In genomic region chr15:98871916-98872888, GRCm38 (mm10) we compare ENCODE assay signal across 8 mouse cellular contexts. TPM values are rescaled to one million over a fixed set of nuclear protein-coding genes. Genes with fewer than 3 reads are reported as not detected.
A peak's percentile ranks its signal among the peaks of the same experiment; 100 is the strongest.
DNase-seq lines count a peak whose midpoint lies in the region; ATAC-seq and TF ChIP-seq lines count a peak whose summit lies in the region.

No protein-coding gene starts in this region.

- peak overlapping the region; percentile 98 to 99 for H3K4me3 ChIP-seq in ES-E14 (ENCODE audit: insufficient read depth in 1 of 2, low read depth in 1 of 2, low read length in 2 of 2, poor library complexity in 1 of 2, severe bottlenecking in 1 of 2)
- H3K4me3 ChIP-seq in forebrain, embryonic 15.5 days: peak overlapping the region; percentile 91
- H3K4me3 ChIP-seq in lung, embryonic 15.5 days: peak overlapping the region; percentile 70

- no peaks in the 10 kb centered on the region for H3K9me3 ChIP-seq in ES-E14 (ENCODE audit: control insufficient read depth, insufficient read depth, low read depth, low read length)
- no peaks in the 10 kb centered on the region for H3K9me3 ChIP-seq in forebrain, embryonic 15.5 days
- no peaks in the 10 kb centered on the region for H3K9me3 ChIP-seq in lung, embryonic 15.5 days

- DNase-seq in ES-E14 (ENCODE audit: low read depth, low spot score): peak; percentile 91
- DNase-seq in cerebellum, adult 11-12 months: peak; percentile 93
- DNase-seq in heart, postnatal 25 days (ENCODE audit: low spot score): peak; percentile 87
- peak; percentile 88 to 93 for DNase-seq in layer of hippocampus, adult 8-10 months (ENCODE audit: low spot score in 2 of 2)
- DNase-seq in ovary, adult 18-20 months (ENCODE audit: low spot score): peak; percentile 85
- DNase-seq in thymus, postnatal 0 days (ENCODE audit: low spot score): peak; percentile 95

- H3K36me3 ChIP-seq in ES-E14 (ENCODE audit: control insufficient read depth, insufficient read depth, low read length, poor library complexity, severe bottlenecking): peaks cover 3% of the 10 kb centered on the region; the same call in 1 of the 2 replicates
- H3K36me3 ChIP-seq in forebrain, embryonic 15.5 days: no peaks in the 10 kb centered on the region
- no peaks in the 10 kb centered on the region for H3K36me3 ChIP-seq in lung, embryonic 15.5 days

- under 1% methylated on average over 51 of the region's 51 CpGs for WGBS in forebrain, embryonic 15.5 days
- WGBS in lung, embryonic 15.5 days: under 1% methylated on average over 51 of the region's 51 CpGs

- no peaks in the 10 kb centered on the region for H3K27me3 ChIP-seq in forebrain, embryonic 15.5 days
- no peaks in the 10 kb centered on the region for H3K27me3 ChIP-seq in lung, embryonic 15.5 days

- H3K4me1 ChIP-seq in ES-E14 (ENCODE audit: control insufficient read depth in 2 of 2, insufficient read depth in 2 of 2, low read length in 2 of 2, poor library complexity in 1 of 2): peaks cover 5 to 20% of the 10 kb centered on the region in 2 experiments; a peak in 2 of 4 replicates
- peaks cover 36% of the 10 kb centered on the region for H3K4me1 ChIP-seq in forebrain, embryonic 15.5 days
- H3K4me1 ChIP-seq in lung, embryonic 15.5 days: peaks cover 37% of the 10 kb centered on the region

- peak overlapping the region; percentile 85 for H3K4me2 ChIP-seq in forebrain, embryonic 15.5 days (replicated peaks)
- peak overlapping the region; percentile 95 for H3K4me2 ChIP-seq in lung, embryonic 15.5 days

- intact Hi-C loops in heart, postnatal 25 days (cut with DNase I): no loop called here

- peak overlapping the region; percentile 95 for H3K27ac ChIP-seq in ES-E14 (ENCODE audit: insufficient read depth, low read depth, low read length, poor library complexity, severe bottlenecking)
- peak overlapping the region; percentile 99 for H3K27ac ChIP-seq in forebrain, embryonic 15.5 days (replicated peaks)
- H3K27ac ChIP-seq in lung, embryonic 15.5 days: peak overlapping the region; percentile 98

- ATAC-seq in forebrain, embryonic 15.5 days (replicated peaks): peak; percentile 86
- ATAC-seq in lung, embryonic 15.5 days (ENCODE audit: borderline replicate concordance, extremely low read depth, low FRiP score, low TSS enrichment): peak; percentile 78

- peak overlapping the region; percentile 100 for H3K9ac ChIP-seq in ES-E14 (ENCODE audit: insufficient read depth, low read depth, low read length, poor library complexity, severe bottlenecking)
- peak overlapping the region; percentile 98 for H3K9ac ChIP-seq in forebrain, embryonic 15.5 days (replicated peaks)
- peak overlapping the region; percentile 91 for H3K9ac ChIP-seq in lung, embryonic 15.5 days

- in situ Hi-C loops in ES-E14 (cut with MboI; ENCODE audit: low sequenced_read_pairs in 2 of 2, unreplicated experiment in 2 of 2): no loop called here

TF ChIP-seq in ES-E14, 5 proteins besides CTCF, POLR2A, EP300 and RAD21:
- TF ChIP-seq CHD2 (IDR thresholded peaks at IDR 0.05; ENCODE audit: low read depth, low read length): peak; percentile 75
- peak; percentile 71; the same call in 1 of the 2 replicates for TF ChIP-seq HCFC1 (IDR thresholded peaks at IDR 0.05; ENCODE audit: borderline replicate concordance, insufficient read depth, low read length)
- peak; percentile 89; the same call in 1 of the 2 replicates for TF ChIP-seq MAFK (IDR thresholded peaks at IDR 0.05; ENCODE audit: insufficient read depth, low read depth, low read length)
- TF ChIP-seq ZC3H11A (IDR thresholded peaks at IDR 0.05; ENCODE audit: borderline replicate concordance, low read depth, low read length): no peak
- no peak for TF ChIP-seq ZNF384 (IDR thresholded peaks at IDR 0.05; ENCODE audit: low read depth, low read length)

RNA-seq across cellular contexts. Expression of gene Kmt2d, which starts 1.2 kb away (rescaled TPM):
- total RNA-seq in ES-E14 (2012; rRNA removed): 30.7 and 35.9 TPM in 2 replicates
- polyA plus RNA-seq in forebrain, embryonic 15.5 days (2015; fragmentation: Nextera tagmentation; extraction: Ambion mirVana): 13.9 and 14.3 TPM in 2 replicates
- total RNA-seq in heart, postnatal 25 days (2021): 10 to 100 TPM; 52.1 to 57.7 TPM
- total RNA-seq in layer of hippocampus, adult 8-10 months (2022): 10 to 100 TPM; 77.8 to 96.0 (median 89.6) TPM
- polyA plus RNA-seq in lung, embryonic 15.5 days (2015; fragmentation: Nextera tagmentation; extraction: Ambion mirVana): 11.1 and 12.5 TPM in 2 replicates
- polyA plus RNA-seq in thymus, postnatal 0 days (2015; fragmentation: Nextera tagmentation; extraction: Ambion mirVana): 9.4 and 15.6 TPM in 2 replicates

RNA-seq across cellular contexts. Expression of gene Rhebl1, which starts 22.1 kb away (rescaled TPM):
- 43.6 and 48.2 TPM in 2 replicates for total RNA-seq in ES-E14 (2012; rRNA removed)
- polyA plus RNA-seq in forebrain, embryonic 15.5 days (2015; fragmentation: Nextera tagmentation; extraction: Ambion mirVana): 42.7 and 46.4 TPM in 2 replicates
- total RNA-seq in heart, postnatal 25 days (2021): 1 to 10 TPM; 2.0 to 2.8 TPM
- total RNA-seq in layer of hippocampus, adult 8-10 months (2022): 10 to 100 TPM in 1 of 4 experiments, 1 to 10 TPM in 3; 4.9 to 10.4 (median 7.9) TPM
- 9.9 and 11.6 TPM in 2 replicates for polyA plus RNA-seq in lung, embryonic 15.5 days (2015; fragmentation: Nextera tagmentation; extraction: Ambion mirVana)
- 10.3 and 10.8 TPM in 2 replicates for polyA plus RNA-seq in thymus, postnatal 0 days (2015; fragmentation: Nextera tagmentation; extraction: Ambion mirVana)

RNA-seq across cellular contexts. Expression of gene Dhh, which starts 26.1 kb away (rescaled TPM):
- total RNA-seq in ES-E14 (2012; rRNA removed): 1.0 and 1.2 TPM in 2 replicates
- polyA plus RNA-seq in forebrain, embryonic 15.5 days (2015; fragmentation: Nextera tagmentation; extraction: Ambion mirVana): 0.52 and 0.68 TPM in 2 replicates
- 1 to 10 TPM; 1.8 TPM for total RNA-seq in heart, postnatal 25 days (2021)
- under 1 TPM in 3 of 4 experiments, not detected in 1; 0.18 to 0.34 (median 0.23) TPM for total RNA-seq in layer of hippocampus, adult 8-10 months (2022)
- 2.3 and 2.8 TPM in 2 replicates for polyA plus RNA-seq in lung, embryonic 15.5 days (2015; fragmentation: Nextera tagmentation; extraction: Ambion mirVana)
- 0.78 and 0.85 TPM in 2 replicates for polyA plus RNA-seq in thymus, postnatal 0 days (2015; fragmentation: Nextera tagmentation; extraction: Ambion mirVana)

RNA-seq across cellular contexts. Expression of gene Prkag1, which starts 40.9 kb away (rescaled TPM):
- total RNA-seq in ES-E14 (2012; rRNA removed): 36.6 and 54.7 TPM in 2 replicates
- 89.0 and 91.7 TPM in 2 replicates for polyA plus RNA-seq in forebrain, embryonic 15.5 days (2015; fragmentation: Nextera tagmentation; extraction: Ambion mirVana)
- total RNA-seq in heart, postnatal 25 days (2021): 100 to 1,000 TPM in 1 of 2 experiments, 10 to 100 TPM in 1; 90.5 to 103 TPM
- total RNA-seq in layer of hippocampus, adult 8-10 months (2022): 10 to 100 TPM; 49.0 to 55.2 (median 50.2) TPM
- 105 and 113 TPM in 2 replicates for polyA plus RNA-seq in lung, embryonic 15.5 days (2015; fragmentation: Nextera tagmentation; extraction: Ambion mirVana)
- polyA plus RNA-seq in thymus, postnatal 0 days (2015; fragmentation: Nextera tagmentation; extraction: Ambion mirVana): 103 and 107 TPM in 2 replicates

RNA-seq across cellular contexts. Expression of gene Lmbr1l, which starts 45.8 kb away (rescaled TPM):
- 55.1 and 73.3 TPM in 2 replicates for total RNA-seq in ES-E14 (2012; rRNA removed)
- 43.2 and 45.2 TPM in 2 replicates for polyA plus RNA-seq in forebrain, embryonic 15.5 days (2015; fragmentation: Nextera tagmentation; extraction: Ambion mirVana)
- total RNA-seq in heart, postnatal 25 days (2021): 10 to 100 TPM; 11.5 to 13.4 TPM
- total RNA-seq in layer of hippocampus, adult 8-10 months (2022): 10 to 100 TPM; 17.9 to 21.8 (median 19.6) TPM
- 14.8 and 15.8 TPM in 2 replicates for polyA plus RNA-seq in lung, embryonic 15.5 days (2015; fragmentation: Nextera tagmentation; extraction: Ambion mirVana)
- polyA plus RNA-seq in thymus, postnatal 0 days (2015; fragmentation: Nextera tagmentation; extraction: Ambion mirVana): 27.8 and 31.9 TPM in 2 replicates

Comparison
In these comparisons a context has a peak if more than half of its experiments do, and no peak if none do; other contexts are left out.
1. Peak in every context shown above with its lines: DNase-seq, ATAC-seq, H3K4me3 ChIP-seq and H3K27ac ChIP-seq.